Mouse (Mus musculus) liver, embryonic 14.5 days (tissue): ENCODE results near the gene Cntn1. TPM values are rescaled to one million over a fixed set of nuclear protein-coding genes. Genes with fewer than 3 reads are reported as not detected.

Experiments
- ATAC-seq: fragments of 200-750 bp; cut with Nextera tagmentation; 2 replicates; pipeline ENCODE4 v1.8.0; 2017; ENCODE audit warnings: moderate number of reproducible peaks, mild to moderate bottlenecking, moderate library complexity; ENCODE audit not compliant: insufficient read depth
- DNase-seq, 3 experiments: peaks; one replicate each; pipeline ENCODE4 v3.0.0-alpha.2; 2012 to 2013; ENCODE audit warnings: low read depth in 3 of 3, low spot score in 3 of 3
- H3K27ac ChIP-seq: fragments of 300-500 bp; sonication (generic); 2 replicates; pipeline ENCODE4 v1.5.1; 2014; ENCODE audit warnings: moderate library complexity, mild to moderate bottlenecking, control low read depth, inconsistent platforms
- H3K27me3 ChIP-seq: fragments of 300-500 bp; sonication (generic); 2 replicates; pipeline ENCODE4 v1.6.1; 2014; ENCODE audit warnings: mild to moderate bottlenecking, low read length, moderate library complexity; ENCODE audit not compliant: control insufficient read depth, insufficient read depth
- H3K36me3 ChIP-seq: fragments of 300-500 bp; sonication (generic); replicated peaks from 2 replicates; pipeline ENCODE4 v1.6.1; 2014; ENCODE audit warnings: low read depth; ENCODE audit not compliant: control insufficient read depth, insufficient read depth
- H3K4me1 ChIP-seq, 2 experiments: fragments of 200-500 bp in 1 of 2; fragments of 300-500 bp in 1 of 2; sonication (generic) in 1 of 2; replicated peaks; 2 replicates each; pipeline ENCODE4 v1.6.1; 2012 to 2014; ENCODE audit warnings: antibody characterized with exemption in 1 of 2, inconsistent platforms in 1 of 2, low read length in 1 of 2; ENCODE audit not compliant: control insufficient read depth in 2 of 2, insufficient read depth in 2 of 2
- H3K4me2 ChIP-seq: fragments of 300-500 bp; sonication (generic); 2 replicates; pipeline ENCODE4 v1.6.1; 2014; ENCODE audit warnings: low read depth, mild to moderate bottlenecking, control low read depth, moderate library complexity
- H3K4me3 ChIP-seq, 2 experiments: fragments of 200-500 bp in 1 of 2; fragments of 300-500 bp in 1 of 2; sonication (generic) in 1 of 2; 2 replicates each; pipeline ENCODE4 v1.5.1; 2012 to 2014; ENCODE audit warnings: low read depth in 2 of 2, low read length in 2 of 2, mild to moderate bottlenecking in 2 of 2, control low read depth in 1 of 2, inconsistent platforms in 1 of 2, moderate library complexity in 1 of 2; ENCODE audit not compliant: insufficient read depth in 1 of 2
- H3K9ac ChIP-seq: fragments of 300-500 bp; sonication (generic); replicated peaks from 2 replicates; pipeline ENCODE4 v1.6.1; 2014; ENCODE audit warnings: mild to moderate bottlenecking, control low read depth, moderate library complexity
- H3K9me3 ChIP-seq: fragments of 300-500 bp; sonication (generic); 2 replicates; pipeline ENCODE4 v1.6.1; 2016; ENCODE audit warnings: low read length, mixed read lengths; ENCODE audit not compliant: control insufficient read depth
- CTCF ChIP-seq: IDR thresholded peaks from 2 replicates; pipeline ENCODE4 v1.5.1; 2016; ENCODE audit warnings: antibody characterized with exemption, low read depth, control low read depth
- EP300 ChIP-seq: IDR thresholded peaks from 2 replicates; pipeline ENCODE4 v1.6.1; 2016; ENCODE audit warnings: antibody characterized with exemption, low read depth
- WGBS: fragments of 180-500 bp; shearing (Covaris S2); extraction: QIAGEN DNeasy Blood & Tissue Kit; methylation state at CpG from one replicate; pipeline ENCODE4 v1.1.7; 2014; ENCODE audit not compliant: insufficient replicate concordance; 5-methylcytosine and 5-hydroxymethylcytosine counted together
- polyA plus RNA-seq, 2 experiments: library from polyadenylated mRNA; depleted of rRNA in 1 of 2; stranded (reverse) in 1 of 2; unstranded in 1 of 2; fragments of >200 nt; fragmentation: Nextera tagmentation in 1 of 2; extraction: Ambion mirVana in 1 of 2; gene quantifications; 2 replicates each; pipeline versions ENCODE4 v1.2.1 to v1.2.3; 2012 to 2014

Cntn1 gene
- polyA plus RNA-seq, 2 experiments: 0.02 TPM; not detected in 1

GRCm38 (mm10) chr15:92132936-92133335, 82.0 kb downstream of the Cntn1 start:
- no peak for TF ChIP-seq CTCF
- no peak for TF ChIP-seq EP300
- 72% methylated on average over 3 of the region's 3 CpGs for WGBS
- Histone ChIP-seq H3K27ac (no peak overlapping the region), H3K4me1 (no peaks in the 10 kb centered on the region), H3K4me3 (no peak overlapping the region), H3K9me3 (no peaks in the 10 kb centered on the region), H3K9ac (no peak overlapping the region), H3K4me2 (no peak overlapping the region), H3K36me3 (no peaks in the 10 kb centered on the region), H3K27me3 (no peaks in the 10 kb centered on the region)
- DNase-seq (no peak), ATAC-seq (no peak)

- WGBS: 10% methylated on average over 9 of the region's 9 CpGs
- H3K4me3 ChIP-seq: no peak overlapping the region
- no peaks in the 10 kb centered on the region for H3K36me3 ChIP-seq
- TF ChIP-seq EP300: no peak
- no peak for TF ChIP-seq CTCF
- H3K27ac ChIP-seq: no peak overlapping the region
- H3K4me2 ChIP-seq: no peak overlapping the region
- no peak for DNase-seq
- no peaks in the 10 kb centered on the region for H3K4me1 ChIP-seq
- H3K9ac ChIP-seq: no peak overlapping the region
- no peak for ATAC-seq
- H3K9me3 ChIP-seq: no peaks in the 10 kb centered on the region
- H3K27me3 ChIP-seq: no peaks in the 10 kb centered on the region
Observed at GRCm38 (mm10) chr15:92134254-92134653, 83.3 kb downstream of the Cntn1 start.

- H3K4me3 ChIP-seq: no peak overlapping the region
- DNase-seq: no peak
- no peak overlapping the region for H3K27ac ChIP-seq
- no peaks in the 10 kb centered on the region for H3K27me3 ChIP-seq
- H3K4me1 ChIP-seq: no peaks in the 10 kb centered on the region
- no peak overlapping the region for H3K4me2 ChIP-seq
- H3K36me3 ChIP-seq: no peaks in the 10 kb centered on the region
- H3K9me3 ChIP-seq: no peaks in the 10 kb centered on the region
- no peak overlapping the region for H3K9ac ChIP-seq
- WGBS: 59% methylated on average over 6 of the region's 6 CpGs
- ATAC-seq: no peak
- TF ChIP-seq CTCF (no peak), EP300 (no peak)
Observed at GRCm38 (mm10) chr15:92137026-92137425, 86.1 kb downstream of the Cntn1 start.

- ATAC-seq: no peak
- DNase-seq: no peak
- WGBS: 51% methylated on average over 4 of the region's 4 CpGs
- Histone ChIP-seq H3K4me1 (no peaks in the 10 kb centered on the region), H3K9me3 (no peaks in the 10 kb centered on the region), H3K27me3 (no peaks in the 10 kb centered on the region), H3K4me2 (no peak overlapping the region), H3K27ac (no peak overlapping the region), H3K9ac (no peak overlapping the region), H3K4me3 (no peak overlapping the region), H3K36me3 (no peaks in the 10 kb centered on the region)
- TF ChIP-seq EP300 (no peak), CTCF (no peak)
Observed at GRCm38 (mm10) chr15:92141972-92142371, 91.0 kb downstream of the Cntn1 start.

- Histone ChIP-seq H3K9me3 (no peaks in the 10 kb centered on the region), H3K27ac (no peak overlapping the region), H3K4me2 (no peak overlapping the region), H3K4me3 (no peak overlapping the region), H3K9ac (no peak overlapping the region), H3K4me1 (no peaks in the 10 kb centered on the region), H3K36me3 (no peaks in the 10 kb centered on the region), H3K27me3 (no peaks in the 10 kb centered on the region)
- TF ChIP-seq EP300 (no peak), CTCF (no peak)
- WGBS: 77% methylated on average over 2 of the region's 2 CpGs
- DNase-seq (no peak), ATAC-seq (no peak)
Observed at GRCm38 (mm10) chr15:92154921-92155320, 104.0 kb downstream of the Cntn1 start.
